Mouse (Mus musculus) thymus, postnatal 0 days (tissue): ENCODE data around the gene Snrpb. TPM values are rescaled to one million over a fixed set of nuclear protein-coding genes. Genes with fewer than 3 reads are reported as not detected.

ENCODE experiments used
- DNase-seq: peaks from one replicate; pipeline ENCODE4 v3.0.0-alpha.2; 2015; ENCODE audit warnings: low spot score
- polyA plus RNA-seq: library from polyadenylated mRNA; unstranded; fragments of >200 nt; fragmentation: Nextera tagmentation; extraction: Ambion mirVana; gene quantifications from 2 replicates; pipeline ENCODE4 v1.2.1, GENCODE M21; 2015

Snrpb gene
- polyA plus RNA-seq: 686 and 699 TPM in 2 replicates

DNA sequence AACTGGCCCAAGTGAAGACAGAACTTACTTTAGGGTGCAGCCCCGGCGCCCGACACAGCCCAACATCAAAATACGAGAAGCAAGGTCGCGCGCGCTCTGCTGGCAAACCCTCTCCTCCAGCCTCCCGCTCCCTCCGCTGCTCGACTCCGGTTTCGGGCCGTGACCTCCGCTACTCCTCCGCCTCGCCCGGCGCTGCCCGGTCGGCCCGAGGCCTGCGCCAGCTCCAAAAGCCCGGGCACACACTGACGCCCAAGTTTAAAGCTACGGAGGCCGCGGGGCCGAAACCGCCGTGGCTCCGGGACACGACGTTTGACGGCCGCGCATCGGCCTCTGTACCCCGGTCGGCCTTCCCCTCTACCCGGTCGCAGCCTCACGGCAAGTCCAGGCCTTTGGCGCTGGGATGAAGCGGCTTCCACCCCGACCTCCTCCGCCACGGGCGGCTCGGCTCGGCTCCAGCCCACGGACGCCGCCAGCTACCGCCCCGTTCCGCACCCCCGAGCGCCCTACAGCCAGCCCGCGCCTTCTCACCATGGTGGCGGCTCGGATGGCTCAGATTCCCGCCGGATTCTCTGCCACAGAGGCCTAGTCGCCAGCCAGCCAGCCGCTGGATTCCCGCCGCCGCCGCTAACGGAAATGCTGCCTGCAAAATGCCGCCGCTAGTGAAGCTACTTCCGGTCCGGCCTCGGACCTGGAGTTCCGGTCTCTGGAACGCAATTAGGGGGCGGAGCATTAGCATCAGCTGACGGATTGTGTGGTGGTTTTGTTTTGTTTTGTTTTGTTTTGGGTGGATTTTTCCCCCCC, at the start of gene Snrpb:
Gene Snrpb (minus strand): TSS at position 698 of the 801 bp plus-strand sequence.
- peak; percentile 83 for DNase-seq

DNA sequence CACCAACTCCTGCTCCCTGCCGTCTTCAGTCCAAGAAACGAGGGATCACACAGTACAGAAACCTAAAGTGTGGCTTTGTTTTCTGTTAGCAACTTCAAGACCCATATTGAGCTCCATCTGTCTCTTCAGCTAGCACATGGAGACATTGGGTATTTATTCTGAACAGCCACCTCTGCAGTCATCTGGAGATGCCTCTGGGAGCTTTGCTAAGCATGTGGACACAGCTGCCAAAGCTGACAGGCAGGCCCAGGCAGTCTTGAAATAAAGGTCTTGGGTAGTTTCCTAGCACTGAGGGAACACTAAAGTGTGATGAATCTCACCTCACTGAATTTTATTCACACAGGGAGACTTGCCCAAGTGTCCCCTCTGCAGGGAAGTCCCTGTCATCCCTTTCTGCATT, 32.4 kb upstream of the Snrpb start:
- no peak for DNase-seq

- DNase-seq: no peak
These were observed 30.4 kb upstream of the Snrpb start for GRCm38 (mm10) chr2:130209636-130210035.

- DNase-seq: no peak
These were observed 28.8 kb upstream of the Snrpb start for GRCm38 (mm10) chr2:130207996-130208395.

DNA sequence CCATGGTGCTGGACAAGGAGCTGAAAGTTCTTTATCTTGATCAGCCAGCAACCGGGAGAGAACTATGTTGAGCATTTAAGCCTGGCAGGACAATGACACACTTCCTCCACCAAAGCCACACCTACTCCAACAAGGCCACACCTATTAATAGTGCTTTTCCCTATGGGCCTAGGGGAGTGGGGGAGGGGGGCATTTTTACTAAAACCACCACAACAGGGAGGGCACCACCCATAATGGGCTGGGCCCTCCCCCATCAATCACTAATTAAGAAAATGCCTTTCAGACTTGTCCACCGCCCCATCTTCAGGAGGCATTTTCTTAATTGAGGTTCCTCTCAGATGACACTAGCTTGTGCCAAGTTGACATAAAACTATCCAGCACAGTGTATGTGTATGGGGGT, 28.2 kb upstream of the Snrpb start:
- no peak for DNase-seq

- DNase-seq: no peak
These were observed 21.8 kb upstream of the Snrpb start for GRCm38 (mm10) chr2:130200961-130201360.

GRCm38 (mm10) chr2:130194894-130195293, 15.7 kb upstream of the Snrpb start, which contains the start of gene Tmc2:
TSS of gene Tmc2 (plus strand) at chr2:130195194.
- DNase-seq: no peak

GRCm38 (mm10) chr2:130188391-130188790, 9.2 kb upstream of the Snrpb start:
- DNase-seq: no peak

DNA sequence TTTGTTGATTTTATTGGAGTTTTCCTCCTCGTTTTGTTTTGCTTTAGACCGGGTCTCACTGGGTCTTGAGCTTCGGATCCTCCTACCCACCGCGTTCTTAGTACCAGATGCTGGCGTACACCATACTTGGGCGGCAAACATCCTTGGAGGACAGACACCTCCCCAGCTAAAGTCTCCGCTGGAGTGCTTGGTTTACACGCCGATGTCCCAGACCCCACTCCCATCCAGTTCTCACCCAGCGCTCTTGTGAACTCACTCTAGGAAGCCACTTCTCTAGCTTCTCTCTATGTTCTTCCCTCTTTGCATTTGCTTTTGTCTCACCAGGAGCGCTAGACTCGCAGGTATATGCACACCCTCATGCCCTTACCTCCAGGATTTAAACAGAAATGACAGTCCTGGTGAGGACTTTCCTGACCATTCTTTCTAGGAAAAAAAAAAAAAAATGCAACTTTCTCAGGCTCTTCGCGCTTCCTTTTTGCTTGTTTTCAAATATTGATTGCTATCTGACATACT, 360 bp upstream of the Snrpb start:
- DNase-seq: no peak

GRCm38 (mm10) chr2:130178381-130178705, 860 bp downstream of the Snrpb start:
- DNase-seq: no peak

- no peak for DNase-seq
These were observed 2.4 kb downstream of the Snrpb start for GRCm38 (mm10) chr2:130176820-130177219.

GRCm38 (mm10) chr2:130171674-130172073, 7.5 kb downstream of the Snrpb start:
- DNase-seq: no peak

DNA sequence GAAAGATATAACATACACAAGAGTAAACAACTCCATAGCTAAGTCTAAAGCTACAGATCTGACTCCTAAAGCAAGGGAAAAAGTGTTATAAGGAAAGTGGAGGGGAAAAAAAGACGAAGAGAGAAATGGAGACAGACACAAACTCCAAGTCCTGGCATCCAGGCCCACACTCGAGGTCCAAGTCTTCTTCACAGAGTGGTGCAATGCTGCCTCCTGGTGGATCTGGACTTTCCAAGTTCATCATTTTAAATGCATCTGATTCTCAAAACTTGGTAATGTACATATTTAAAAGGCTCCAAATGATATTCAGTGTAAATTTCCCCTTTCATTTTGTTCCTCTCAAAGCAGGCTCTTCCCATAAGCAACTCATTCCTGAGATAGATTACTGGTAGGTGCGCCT, 11.3 kb downstream of the Snrpb start:
- peak; percentile 38 for DNase-seq

- peak; percentile 49 for DNase-seq
These were observed 12.6 kb downstream of the Snrpb start for GRCm38 (mm10) chr2:130166311-130167214.

DNA sequence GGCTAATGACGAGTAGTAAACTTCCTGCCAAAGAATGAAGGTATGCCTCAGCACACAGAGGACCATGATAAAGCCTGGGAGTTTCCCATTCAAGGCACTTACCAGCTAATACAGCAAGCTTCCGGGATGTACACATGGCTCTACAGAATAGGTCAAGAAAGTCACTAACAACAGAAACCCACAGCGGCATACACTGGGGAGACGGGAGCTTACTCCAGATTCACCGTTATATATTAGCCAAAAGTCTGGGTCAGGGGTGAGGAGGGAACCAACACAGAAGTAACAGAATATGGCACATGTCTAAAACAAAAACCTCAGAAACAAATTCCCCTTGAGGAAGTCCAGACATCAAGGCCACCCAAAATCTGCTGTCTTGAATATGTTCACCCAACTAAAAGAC, 16.5 kb downstream of the Snrpb start:
- DNase-seq: no peak

GRCm38 (mm10) chr2:130158088-130158437, 21.1 kb downstream of the Snrpb start:
- no peak for DNase-seq

DNA sequence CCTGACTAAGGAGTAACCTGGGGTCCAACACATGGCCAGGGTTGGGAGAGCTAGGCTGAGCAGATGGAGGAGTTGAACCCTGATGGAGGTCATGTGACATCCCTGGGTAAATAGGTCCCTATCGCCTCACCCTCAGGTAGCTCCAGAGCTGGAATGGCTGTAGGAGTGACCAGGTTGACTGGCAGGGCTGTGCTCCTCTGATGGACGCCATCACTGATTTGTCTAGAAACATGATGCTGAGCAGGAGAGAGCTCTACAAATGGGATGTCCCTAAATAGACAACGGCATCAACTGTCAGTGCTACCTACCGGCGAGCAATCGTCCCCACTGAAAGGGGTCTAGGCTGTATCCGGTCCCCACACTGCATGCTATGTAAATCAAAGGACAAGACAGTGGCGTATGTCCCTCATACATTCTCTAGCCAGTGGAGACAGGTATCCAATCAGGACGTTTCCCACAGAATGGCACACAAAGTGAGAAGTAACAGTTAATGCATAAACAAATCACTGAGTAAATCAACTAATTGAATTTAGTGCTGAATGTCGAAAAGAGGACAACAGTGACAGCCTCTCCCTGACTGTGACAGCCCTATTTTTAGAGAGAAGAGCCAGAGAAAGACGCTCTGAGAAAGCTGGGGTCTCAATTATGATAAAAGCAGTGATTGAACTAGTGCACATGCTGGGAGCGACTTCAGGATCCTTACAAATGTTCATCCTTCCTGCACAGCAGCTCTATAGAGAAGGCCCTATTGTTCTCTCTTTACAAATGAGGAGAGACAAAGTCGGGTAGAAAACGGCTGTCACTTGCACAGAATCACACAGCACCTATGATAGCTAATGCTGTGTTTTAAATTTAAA, 21.7 kb downstream of the Snrpb start:
- DNase-seq: no peak

- no peak for DNase-seq
These were observed 23.4 kb downstream of the Snrpb start for GRCm38 (mm10) chr2:130155851-130156250.

DNA sequence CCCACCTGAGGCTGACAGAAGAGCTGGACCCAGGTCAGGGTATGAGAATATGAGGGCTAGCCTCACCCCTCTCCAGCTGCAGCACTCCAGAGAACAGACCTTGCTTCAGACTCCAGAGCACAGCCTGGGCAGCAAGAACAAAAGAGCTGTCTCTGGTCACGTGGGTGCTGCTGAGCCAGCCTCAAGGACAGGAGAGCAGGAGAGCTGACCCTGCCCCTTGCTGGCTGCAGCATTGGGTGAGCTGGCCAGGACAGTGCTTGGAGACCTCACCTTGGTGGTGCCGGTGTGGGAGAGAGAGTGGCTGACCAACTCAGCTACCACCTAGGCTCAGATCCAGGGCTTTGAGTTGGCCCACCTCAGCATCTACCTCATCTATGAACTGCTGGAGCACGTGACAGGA, 24.0 kb downstream of the Snrpb start:
- DNase-seq: no peak

DNA sequence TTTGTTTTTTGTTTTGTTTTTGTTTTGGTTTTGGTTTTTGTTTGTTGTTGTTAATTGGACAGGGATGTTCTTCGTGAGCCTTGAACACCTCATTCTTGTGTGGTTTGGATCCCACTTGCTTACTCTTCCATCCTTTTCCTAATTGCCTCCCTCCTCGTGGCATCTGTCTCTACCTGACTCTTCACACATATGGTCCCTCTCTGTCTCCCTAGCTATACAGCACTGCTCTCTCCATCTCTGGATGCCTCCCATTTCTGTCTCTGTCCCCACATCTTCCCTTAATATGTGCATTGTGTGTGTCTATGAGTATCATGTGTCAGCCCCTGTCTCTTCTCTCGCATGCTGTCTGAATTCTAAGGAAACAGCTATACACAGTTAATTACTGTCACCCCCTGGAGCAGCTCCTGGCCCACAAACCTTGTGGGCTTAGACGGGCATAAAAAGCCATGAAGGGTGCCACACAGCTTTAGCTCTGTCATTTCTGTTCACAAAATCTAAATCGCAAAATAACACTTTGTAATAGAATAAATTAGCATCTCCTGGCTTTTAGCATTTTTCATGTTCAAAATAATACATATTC, 33.0 kb downstream of the Snrpb start:
- no peak for DNase-seq
